Mouse (Mus musculus): ENCODE results near the gene Cdsn.

DNA sequence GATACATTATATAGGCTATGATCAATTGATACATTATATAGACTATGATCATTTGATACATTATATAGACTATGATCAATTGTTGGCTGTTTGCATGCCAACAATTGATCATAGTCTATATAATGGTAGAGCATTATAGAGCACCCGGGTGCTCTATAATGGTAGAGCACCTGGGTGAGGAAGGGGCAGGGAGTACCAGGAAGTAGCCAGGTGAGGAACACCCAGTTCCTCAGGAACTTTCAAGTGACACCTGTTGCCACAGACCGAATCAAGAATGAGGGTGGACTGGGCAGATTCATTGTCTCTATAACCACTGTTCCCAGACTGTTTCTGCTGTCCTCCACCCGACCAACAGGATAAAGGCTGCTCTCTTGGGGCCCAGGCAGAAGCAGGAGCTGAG, 15.2 kb downstream of the Cdsn start, which contains the start of gene 2300002M23Rik:
- TF ChIP-seq CTCF (IDR thresholded peaks at IDR 0.05; ENCODE audit: low read depth) (no peak), EP300 (IDR thresholded peaks at IDR 0.05; ENCODE audit: low read depth) (no peak)

Measured in liver, postnatal 0 days (tissue).